Mouse (Mus musculus): Measurements from ENCODE around the gene Dbh.

Dbh gene

DNA sequence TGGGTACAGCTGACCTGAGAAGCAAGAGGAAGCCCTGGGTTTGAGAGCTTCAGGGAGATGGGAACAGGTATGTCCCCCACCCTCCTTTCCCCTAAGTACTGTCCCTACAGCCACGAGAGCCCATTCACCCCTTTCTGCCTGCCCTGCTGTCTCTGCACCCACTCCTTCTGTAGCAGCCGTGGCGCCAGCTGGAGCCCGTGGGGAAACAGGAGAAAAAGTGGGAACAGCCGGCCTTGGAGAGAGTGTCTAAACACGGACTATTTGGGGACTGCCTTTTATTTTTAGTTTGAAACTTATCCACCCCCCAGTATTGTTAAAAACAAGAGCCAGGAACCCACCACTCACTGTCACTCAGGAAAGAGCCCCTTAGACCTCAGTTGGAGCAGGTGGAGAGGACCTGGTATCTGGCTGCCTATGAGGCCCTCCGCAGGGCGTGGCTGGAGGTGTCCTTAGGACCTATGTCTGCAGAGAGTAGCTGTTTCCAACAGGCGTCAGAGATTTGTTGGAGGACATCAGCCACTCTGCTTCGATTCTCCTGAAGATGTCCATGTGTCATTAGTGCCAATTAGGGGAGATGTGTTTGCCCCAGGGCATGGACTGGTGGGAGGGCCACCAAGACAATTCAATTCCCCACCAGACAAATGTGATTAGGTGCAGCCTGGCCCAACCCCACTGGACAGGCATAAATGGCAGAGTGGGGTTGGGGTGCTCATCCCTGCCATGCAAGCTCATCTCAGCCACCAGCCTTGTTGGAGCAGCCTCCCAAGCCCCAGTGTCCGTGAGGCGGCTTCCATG is at the start of gene Dbh:
Gene Dbh (plus strand): TSS at position 438 of the 795 bp plus-strand sequence.
- DNase-seq (ENCODE audit: low read depth): no peak

- no peak for DNase-seq (ENCODE audit: low read depth)
Measured at GRCm38 (mm10) chr2:27118452-27118851, 46.6 kb upstream of the Dbh start.

GRCm38 (mm10) chr2:27119766-27120165 is 45.3 kb upstream of the Dbh start:
- no peak for DNase-seq (ENCODE audit: low read depth)

GRCm38 (mm10) chr2:27120241-27120641 is 44.8 kb upstream of the Dbh start:
- peak; percentile 31 for DNase-seq (ENCODE audit: low read depth)

GRCm38 (mm10) chr2:27121626-27122355 is 43.2 kb upstream of the Dbh start:
- DNase-seq (ENCODE audit: low read depth): no peak

GRCm38 (mm10) chr2:27122578-27122977 is 42.5 kb upstream of the Dbh start:
- no peak for DNase-seq (ENCODE audit: low read depth)

DNA sequence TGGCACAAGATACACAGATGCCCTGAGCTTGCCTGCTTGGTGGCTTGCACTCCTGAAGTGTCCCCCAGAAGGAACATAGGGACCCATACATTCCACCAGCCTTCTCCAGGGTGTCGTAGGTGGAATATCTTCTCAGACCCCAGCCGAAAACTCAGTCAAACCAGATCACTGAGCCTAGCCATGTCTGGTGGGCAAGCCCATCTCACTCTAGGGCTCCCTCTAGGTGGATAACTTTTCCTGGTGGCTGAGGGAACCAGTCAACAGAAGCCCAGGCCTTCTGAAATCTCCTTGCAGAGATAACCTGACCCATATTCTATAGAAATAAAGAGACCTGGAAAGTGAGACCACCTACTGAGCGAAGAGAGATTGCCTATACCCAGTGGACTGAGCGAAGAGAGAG is 41.9 kb upstream of the Dbh start:
- DNase-seq (ENCODE audit: low read depth): no peak

DNA sequence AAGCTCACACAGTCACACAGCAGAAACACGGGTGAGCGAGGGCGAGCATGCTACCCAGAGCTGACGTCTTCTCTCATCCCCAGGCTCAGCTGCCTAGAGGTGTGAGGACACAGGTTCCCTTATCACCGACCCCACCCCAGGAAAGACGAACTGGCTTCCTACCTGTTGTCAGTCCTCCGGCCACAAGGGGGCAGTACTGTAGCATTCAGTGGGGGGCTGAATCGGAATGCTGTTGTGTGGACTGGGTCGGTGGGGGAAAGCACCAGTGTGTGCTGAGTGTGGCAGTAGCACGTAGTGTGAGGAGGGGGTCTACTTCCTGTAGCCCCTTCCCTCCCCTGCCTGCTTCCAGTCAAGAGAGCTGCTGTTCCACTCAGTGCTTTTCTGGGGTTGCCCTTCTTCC is 39.1 kb upstream of the Dbh start:
- no peak for DNase-seq (ENCODE audit: low read depth)

DNA sequence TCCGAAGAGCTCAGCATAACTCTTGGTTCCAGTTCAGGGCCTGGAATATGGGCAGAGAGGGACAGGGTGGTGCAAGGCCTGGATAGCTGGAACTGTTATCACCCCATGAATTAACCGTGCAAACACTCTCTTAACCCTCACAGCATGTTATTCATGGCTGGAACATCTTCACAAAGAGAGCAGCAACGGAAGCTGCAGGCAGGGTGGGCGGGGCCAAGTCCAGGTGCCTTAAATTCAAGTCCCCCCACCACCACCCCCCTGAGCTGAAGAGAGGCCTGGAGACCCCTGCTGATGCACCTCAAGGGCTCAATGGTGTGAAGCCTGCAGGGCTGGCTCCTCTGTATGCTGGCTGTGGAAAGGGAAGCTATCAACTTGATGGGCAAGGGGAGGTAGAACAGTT is 38.5 kb upstream of the Dbh start:
- no peak for DNase-seq (ENCODE audit: low read depth)

DNA sequence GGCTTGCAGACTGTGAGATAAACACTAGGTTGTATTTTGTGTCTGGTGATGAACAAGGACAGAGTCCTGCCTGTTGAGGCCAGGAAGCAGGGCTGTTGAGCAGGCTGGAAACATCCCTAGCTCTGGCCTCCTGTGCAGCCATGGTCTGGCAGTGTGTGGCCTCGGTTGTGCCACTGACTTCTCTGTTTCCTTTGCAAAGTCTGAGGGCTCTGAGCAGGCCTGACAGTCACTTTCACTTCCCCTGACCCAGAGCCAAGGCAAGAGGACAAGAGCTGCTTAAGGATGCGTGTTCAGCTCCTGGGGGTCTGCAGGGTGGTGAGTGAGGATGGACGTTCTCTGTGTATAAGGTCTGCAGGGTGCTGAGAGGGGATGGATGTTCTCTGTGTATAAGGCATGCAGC is 36.0 kb upstream of the Dbh start:
- no peak for DNase-seq (ENCODE audit: low read depth)

- DNase-seq (ENCODE audit: low read depth): no peak
Measured at GRCm38 (mm10) chr2:27135935-27136334, 29.1 kb upstream of the Dbh start.

DNA sequence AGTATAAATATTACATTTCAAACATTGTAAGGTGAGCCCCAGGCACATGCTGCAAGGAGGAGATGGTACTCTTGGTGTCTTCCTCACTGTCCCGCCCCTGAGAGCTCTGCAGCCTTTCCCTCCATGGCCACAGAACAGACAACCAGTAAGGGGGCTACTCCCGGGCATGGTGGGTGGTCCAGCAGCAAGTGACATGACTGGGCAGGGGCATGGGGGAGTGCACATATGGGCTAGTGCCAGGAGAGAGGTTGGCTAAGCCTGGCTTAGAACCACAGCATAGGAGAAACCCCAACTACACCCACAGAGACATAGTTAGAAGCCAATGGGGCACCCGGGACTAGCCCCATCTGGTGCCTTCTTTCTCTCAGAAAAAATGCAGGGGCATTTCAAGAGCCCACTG is 28.7 kb upstream of the Dbh start:
- DNase-seq (ENCODE audit: low read depth): no peak

- DNase-seq (ENCODE audit: low read depth): no peak
Measured at GRCm38 (mm10) chr2:27136789-27137188, 28.2 kb upstream of the Dbh start.

- no peak for DNase-seq (ENCODE audit: low read depth)
Measured at GRCm38 (mm10) chr2:27138356-27138755, 26.7 kb upstream of the Dbh start.

GRCm38 (mm10) chr2:27141950-27142693 is 22.9 kb upstream of the Dbh start, which contains the start of gene Fam163b:
Fam163b (minus strand) TSS chr2:27142491.
- DNase-seq (ENCODE audit: low read depth): no peak

GRCm38 (mm10) chr2:27144957-27145356 is 20.1 kb upstream of the Dbh start:
- no peak for DNase-seq (ENCODE audit: low read depth)

- DNase-seq (ENCODE audit: low read depth): no peak
Measured at GRCm38 (mm10) chr2:27146840-27147239, 18.2 kb upstream of the Dbh start.

GRCm38 (mm10) chr2:27149457-27149856 is 15.6 kb upstream of the Dbh start:
- no peak for DNase-seq (ENCODE audit: low read depth)

DNA sequence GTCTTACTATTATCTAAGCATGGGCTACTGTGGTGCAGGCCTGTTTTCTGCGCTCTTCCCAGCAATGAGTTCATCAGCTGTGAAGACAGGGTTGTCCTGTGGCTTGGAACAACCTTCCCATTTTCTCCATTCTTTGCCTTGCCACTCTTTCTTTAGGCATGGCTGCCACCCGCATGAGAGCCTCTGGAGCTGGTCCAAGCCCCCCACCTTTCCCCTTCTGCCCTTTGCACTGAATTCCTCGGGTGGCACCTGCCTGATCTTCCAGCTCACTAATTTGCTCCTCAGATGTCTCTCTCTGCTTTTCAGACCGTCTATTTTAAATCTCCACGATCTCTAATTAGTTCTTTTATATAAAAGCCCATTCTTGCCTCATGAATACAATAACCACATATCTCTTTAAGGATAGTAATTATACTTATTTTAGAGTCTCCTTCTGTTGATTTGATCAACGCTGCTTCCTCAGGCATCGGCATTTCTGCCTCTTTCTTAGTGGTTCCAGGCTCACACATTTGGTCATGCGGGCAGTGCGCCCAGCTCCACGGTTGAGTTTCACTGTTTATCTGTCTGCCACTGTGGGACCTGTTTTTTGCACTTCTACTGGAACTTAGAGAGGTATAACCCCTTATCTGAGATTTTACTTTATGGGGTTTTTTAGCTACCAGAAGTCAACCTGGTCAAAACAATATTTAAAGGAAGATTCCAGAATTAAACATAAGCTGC is 10.4 kb upstream of the Dbh start:
- DNase-seq (ENCODE audit: low read depth): no peak

- DNase-seq (ENCODE audit: low read depth): no peak
Measured at GRCm38 (mm10) chr2:27156596-27156995, 8.4 kb upstream of the Dbh start.

- no peak for DNase-seq (ENCODE audit: low read depth)
Measured at GRCm38 (mm10) chr2:27161526-27161925, 3.5 kb upstream of the Dbh start.

DNA sequence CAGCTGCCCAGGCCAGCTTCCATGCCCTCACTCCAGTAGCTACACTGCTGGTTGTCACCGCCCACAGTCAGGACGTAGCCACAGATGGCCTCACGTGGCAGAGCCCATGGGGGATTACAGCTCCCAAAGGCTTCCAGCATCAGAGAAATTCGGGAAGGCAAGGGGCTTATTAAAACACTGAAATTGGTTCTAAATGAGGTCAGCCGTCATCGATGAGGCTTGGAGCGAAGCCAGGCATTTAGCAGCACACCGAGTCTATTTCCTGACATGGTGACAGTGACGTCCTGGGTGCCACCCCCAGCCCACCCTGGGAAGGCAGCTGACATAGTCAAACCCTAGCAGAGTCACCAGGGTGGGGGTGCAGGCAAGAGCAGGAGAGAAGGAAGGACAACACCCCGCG is 2.4 kb upstream of the Dbh start:
- DNase-seq (ENCODE audit: low read depth): no peak

Measured in fibroblast of lung, adult 2 months (primary cell).